Mouse (Mus musculus) megakaryocyte, embryonic 14.5 days (primary cell): ENCODE measurements at regions not wholly inside any gene's neighbourhood (a gene's known extent, or its start where the extent isn't known, plus 50 kb on each side); places are given as distances from the start of the nearest gene placed in this dataset.

Source experiments
- H3K27me3 ChIP-seq: replicated peaks from 2 replicates; pipeline ENCODE3; 2012; ENCODE audit warnings: inconsistent platforms
- H3K36me3 ChIP-seq: replicated peaks from 2 replicates; pipeline ENCODE3; 2012; ENCODE audit warnings: low read length, inconsistent platforms, mixed read lengths
- H3K4me1 ChIP-seq: 2 replicates; pipeline ENCODE4 v1.6.1; 2012; ENCODE audit warnings: inconsistent platforms
- H3K4me3 ChIP-seq: replicated peaks from 2 replicates; pipeline ENCODE3; 2012; ENCODE audit warnings: moderate library complexity, mild to moderate bottlenecking, inconsistent platforms
- H3K9me3 ChIP-seq: 2 replicates; pipeline ENCODE4 v1.6.1; 2012; ENCODE audit warnings: inconsistent platforms
- FLI1 ChIP-seq: IDR thresholded peaks from 2 replicates; pipeline ENCODE4 v1.6.1; 2012; ENCODE audit warnings: low read length, inconsistent platforms, mixed read lengths
- GATA1 ChIP-seq: IDR thresholded peaks from 3 replicates; pipeline ENCODE4 v1.6.1; 2012; ENCODE audit warnings: mixed read lengths, low read length, inconsistent platforms, borderline replicate concordance

DNA sequence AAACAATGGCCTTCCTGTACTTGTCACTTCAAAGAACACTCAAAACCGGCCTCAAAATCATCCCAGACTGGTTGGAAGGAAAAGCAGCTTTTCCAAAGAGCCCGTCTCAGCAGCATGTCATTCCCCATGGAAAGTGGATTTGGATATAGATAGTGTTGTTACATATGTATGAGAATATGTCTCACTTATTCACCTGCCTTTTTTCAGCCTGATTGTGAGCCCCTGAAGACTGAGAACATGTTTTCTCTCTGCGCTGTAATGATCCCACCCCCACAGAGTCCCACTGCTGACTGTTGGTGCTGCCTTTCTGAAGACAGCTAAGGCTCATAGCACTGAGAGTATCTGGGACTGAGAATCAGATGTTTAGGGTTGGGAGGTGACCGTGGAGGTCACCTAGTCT, 251.9 kb upstream of the G2e3 start:
- no peaks in the 10 kb centered on the region for H3K27me3 ChIP-seq
- no peaks in the 10 kb centered on the region for H3K36me3 ChIP-seq
- H3K4me1 ChIP-seq, result no peaks in the 10 kb centered on the region
- H3K9me3 ChIP-seq, result peaks cover 14% of the 10 kb centered on the region
- TF ChIP-seq FLI1 (no peak), GATA1 (no peak)
- H3K4me3 ChIP-seq, result no peak overlapping the region

DNA sequence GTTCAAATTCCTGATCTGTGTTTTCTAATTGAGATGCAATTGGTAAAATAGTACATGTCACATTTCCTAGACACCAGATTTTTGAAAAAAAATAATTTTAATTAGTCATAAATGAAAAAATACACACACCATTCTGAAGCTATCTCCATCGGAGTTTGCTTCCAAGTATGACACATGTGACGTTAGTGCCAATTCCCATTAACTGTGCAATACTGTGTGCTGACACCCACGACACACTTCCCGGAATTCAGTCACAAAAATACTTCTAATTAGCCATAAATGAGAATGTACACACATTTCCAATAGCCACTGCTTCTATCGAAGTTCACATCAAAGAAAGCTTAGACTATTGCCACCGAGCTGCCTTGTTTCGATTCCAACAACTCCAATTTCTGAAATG, 258.5 kb upstream of the G2e3 start:
- TF ChIP-seq GATA1, result no peak
- TF ChIP-seq FLI1, result no peak
- H3K27me3 ChIP-seq, result no peaks in the 10 kb centered on the region
- H3K4me3 ChIP-seq, result no peak overlapping the region
- H3K9me3 ChIP-seq, result peaks cover 6% of the 10 kb centered on the region
- no peaks in the 10 kb centered on the region for H3K4me1 ChIP-seq
- H3K36me3 ChIP-seq, result no peaks in the 10 kb centered on the region

DNA sequence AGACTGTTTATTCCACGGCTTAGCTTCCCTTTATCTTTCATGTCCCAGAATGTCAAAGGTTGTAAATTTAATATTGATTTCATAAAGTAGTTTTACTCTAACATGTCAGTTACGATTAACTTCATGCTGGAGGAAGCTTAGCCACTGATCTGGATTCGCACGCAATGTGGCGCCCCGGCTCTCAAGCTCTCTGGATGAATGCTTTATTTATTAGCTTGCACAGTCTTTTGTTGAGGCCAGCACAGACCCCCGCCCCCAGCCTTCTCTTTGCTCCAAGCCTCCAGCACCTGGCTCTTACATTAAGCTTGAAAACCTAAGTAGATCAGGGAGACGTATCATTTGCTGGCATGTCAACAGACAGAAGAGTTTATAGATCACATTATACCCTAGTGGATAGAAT, 266.1 kb upstream of the G2e3 start:
- H3K9me3 ChIP-seq, result peaks cover 19% of the 10 kb centered on the region
- no peaks in the 10 kb centered on the region for H3K27me3 ChIP-seq
- TF ChIP-seq FLI1, result no peak
- no peak for TF ChIP-seq GATA1
- H3K4me1 ChIP-seq, result no peaks in the 10 kb centered on the region
- no peaks in the 10 kb centered on the region for H3K36me3 ChIP-seq
- H3K4me3 ChIP-seq, result no peak overlapping the region

DNA sequence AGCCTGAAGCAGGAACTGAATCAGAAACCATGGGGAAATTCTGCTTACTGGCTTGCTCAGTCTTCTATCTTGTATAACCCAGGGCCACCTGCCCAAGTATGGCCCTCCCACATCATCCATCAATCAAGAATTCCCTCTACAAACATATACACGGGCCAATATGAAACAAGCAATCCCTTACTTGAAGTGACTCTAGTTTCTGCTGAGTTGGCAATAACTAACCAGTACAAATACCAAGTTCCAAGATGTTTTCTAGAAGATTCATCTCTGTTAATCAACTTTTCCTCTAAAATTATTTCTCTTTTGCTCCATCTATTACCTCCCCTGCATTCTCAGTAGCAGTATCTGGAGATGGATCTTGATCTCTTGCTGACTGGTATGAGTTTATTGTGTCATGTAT, 274.4 kb upstream of the G2e3 start:
- H3K4me1 ChIP-seq, result no peaks in the 10 kb centered on the region
- H3K9me3 ChIP-seq, result peaks cover 3% of the 10 kb centered on the region; the same call in 1 of the 2 replicates
- H3K4me3 ChIP-seq, result no peak overlapping the region
- TF ChIP-seq GATA1 (no peak), FLI1 (no peak)
- H3K36me3 ChIP-seq, result no peaks in the 10 kb centered on the region
- H3K27me3 ChIP-seq, result no peaks in the 10 kb centered on the region

DNA sequence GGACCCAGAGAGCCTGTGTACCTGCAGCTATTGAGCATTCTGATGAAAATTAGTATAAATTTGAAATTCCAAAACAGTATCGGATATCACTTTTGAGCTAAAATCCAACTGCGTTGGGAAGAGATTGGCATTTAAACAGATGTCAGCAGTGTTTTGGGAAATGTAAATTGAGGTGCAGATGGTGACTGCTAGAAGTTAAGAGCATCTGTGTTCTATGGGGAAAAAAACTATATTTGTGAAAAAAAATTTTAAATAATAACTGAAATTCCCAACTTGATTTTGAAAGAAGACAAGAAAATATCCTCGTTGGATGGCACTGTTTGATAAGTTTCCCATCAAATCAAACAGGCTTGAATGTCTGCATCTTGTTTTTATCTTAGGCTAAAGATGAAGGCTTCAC, 286.9 kb upstream of the G2e3 start:
- TF ChIP-seq FLI1 (no peak), GATA1 (no peak)
- Histone ChIP-seq H3K9me3 (peaks cover 13% of the 10 kb centered on the region), H3K27me3 (no peaks in the 10 kb centered on the region)

DNA sequence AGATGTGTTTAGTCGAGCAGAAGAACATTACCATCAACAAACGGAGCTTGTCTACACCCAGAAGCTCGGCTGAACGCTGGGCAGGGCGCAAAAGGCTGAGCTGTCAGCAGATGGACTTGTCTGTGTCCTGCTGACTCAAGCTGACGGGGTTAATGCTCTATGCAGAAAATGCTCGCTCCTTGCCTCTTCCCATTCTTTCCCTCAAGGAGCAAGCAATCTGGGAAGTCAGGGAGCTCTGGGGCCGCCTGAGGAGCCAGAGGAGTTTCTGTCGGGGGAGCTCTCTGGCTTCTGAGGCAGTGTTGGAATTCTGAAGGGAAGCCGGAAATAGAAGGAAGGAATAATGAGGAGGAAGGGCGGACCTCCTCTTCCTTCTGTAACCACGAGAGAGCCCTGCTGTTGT, 289.3 kb upstream of the G2e3 start:
- no peak for TF ChIP-seq FLI1
- no peak for TF ChIP-seq GATA1
- peaks cover 13% of the 10 kb centered on the region for H3K9me3 ChIP-seq
- no peaks in the 10 kb centered on the region for H3K27me3 ChIP-seq
- no peaks in the 10 kb centered on the region for H3K4me1 ChIP-seq
- no peaks in the 10 kb centered on the region for H3K36me3 ChIP-seq
- no peak overlapping the region for H3K4me3 ChIP-seq

More for the DNA sequence above, 286.9 kb upstream of the G2e3 start:
- Histone ChIP-seq H3K36me3 (no peaks in the 10 kb centered on the region), H3K4me3 (no peak overlapping the region), H3K4me1 (no peaks in the 10 kb centered on the region)

DNA sequence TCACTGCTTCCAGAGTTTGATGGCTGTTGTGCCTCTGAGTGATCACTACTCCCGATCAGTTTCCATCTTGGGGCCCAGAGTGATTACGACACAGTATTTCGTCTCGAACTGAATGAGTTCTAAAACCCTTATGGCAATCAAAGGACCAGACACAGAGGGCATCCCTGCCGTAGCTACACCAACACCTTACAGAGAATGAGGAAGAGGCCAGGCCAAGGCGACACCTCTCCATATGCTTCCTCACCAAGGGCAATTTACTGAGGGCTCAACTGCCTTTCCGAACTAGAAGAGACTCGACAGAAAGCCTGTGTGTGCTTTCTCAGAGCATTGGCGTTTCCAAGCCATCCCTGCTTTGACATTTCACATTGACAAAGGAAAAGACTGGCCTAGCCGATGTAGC, 289.8 kb upstream of the G2e3 start:
- H3K4me3 ChIP-seq, result no peak overlapping the region
- H3K27me3 ChIP-seq, result no peaks in the 10 kb centered on the region
- H3K36me3 ChIP-seq, result no peaks in the 10 kb centered on the region
- no peaks in the 10 kb centered on the region for H3K4me1 ChIP-seq
- peaks cover 13% of the 10 kb centered on the region for H3K9me3 ChIP-seq
- no peak for TF ChIP-seq FLI1
- TF ChIP-seq GATA1, result no peak

DNA sequence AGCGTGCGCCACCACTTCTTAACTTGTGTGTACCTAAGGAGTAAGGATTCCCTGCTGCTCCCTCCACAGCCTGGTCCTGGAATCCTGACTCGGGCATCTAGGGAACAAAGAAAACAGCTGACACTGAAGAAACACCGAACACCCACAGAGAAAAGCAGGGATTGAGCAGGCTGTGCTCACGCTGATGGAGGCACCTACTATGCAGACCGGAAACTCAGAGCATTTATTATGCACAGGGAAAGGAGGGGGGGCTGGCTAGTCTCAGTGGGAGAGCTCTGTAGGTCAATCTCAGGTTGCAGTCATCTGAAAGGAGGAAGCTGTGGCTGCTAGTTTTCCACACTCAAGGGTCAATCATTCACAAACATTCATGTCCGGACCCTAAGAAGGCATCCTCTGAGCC, 300.7 kb upstream of the G2e3 start:
- Histone ChIP-seq H3K36me3 (no peaks in the 10 kb centered on the region), H3K4me1 (no peaks in the 10 kb centered on the region), H3K4me3 (no peak overlapping the region), H3K27me3 (no peaks in the 10 kb centered on the region), H3K9me3 (peaks cover 20% of the 10 kb centered on the region; the same call in 1 of the 2 replicates)
- no peak for TF ChIP-seq FLI1
- TF ChIP-seq GATA1, result no peak

DNA sequence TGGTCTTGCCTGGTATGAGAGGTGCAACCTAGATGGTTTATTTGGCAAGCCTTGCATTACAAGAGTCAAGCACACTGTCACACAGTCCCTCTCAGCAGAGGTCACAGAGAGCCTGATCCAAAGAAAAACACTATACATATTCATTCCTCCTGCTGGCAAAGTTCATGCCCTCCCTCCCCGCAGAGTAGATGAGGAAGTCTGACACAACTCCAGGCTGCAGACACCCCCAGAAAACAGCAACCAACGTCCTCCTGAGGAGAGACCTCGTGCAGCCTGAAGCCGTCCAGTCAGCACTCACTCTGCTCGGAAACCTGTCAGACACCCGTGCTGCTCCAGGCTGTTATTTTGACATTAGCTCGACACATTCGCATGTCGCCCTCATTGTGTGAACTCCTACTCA, 302.4 kb upstream of the G2e3 start:
- TF ChIP-seq FLI1 (no peak), GATA1 (no peak)
- H3K9me3 ChIP-seq, result peaks cover 16% of the 10 kb centered on the region
- H3K36me3 ChIP-seq, result no peaks in the 10 kb centered on the region
- H3K27me3 ChIP-seq, result no peaks in the 10 kb centered on the region
- no peaks in the 10 kb centered on the region for H3K4me1 ChIP-seq
- H3K4me3 ChIP-seq, result no peak overlapping the region

DNA sequence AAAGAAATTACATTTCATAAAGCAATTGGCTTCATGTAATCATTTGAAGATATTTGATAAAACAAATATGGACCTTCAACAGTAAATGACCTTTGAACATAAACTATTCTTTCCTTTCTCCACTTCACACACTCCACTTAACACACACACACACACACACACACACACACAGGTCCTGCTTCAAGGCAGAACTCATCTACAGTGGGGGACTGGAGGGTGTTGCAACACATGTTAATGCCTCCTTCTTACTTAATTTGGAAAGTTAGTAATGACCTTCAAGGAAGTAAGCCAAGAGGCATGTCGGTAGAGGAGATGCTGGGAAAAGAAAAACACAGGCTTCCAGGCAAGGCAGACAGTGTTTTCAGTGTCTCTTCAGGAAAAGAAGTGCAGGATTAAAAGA, 302.8 kb upstream of the G2e3 start:
- Histone ChIP-seq H3K36me3 (no peaks in the 10 kb centered on the region), H3K4me1 (no peaks in the 10 kb centered on the region), H3K4me3 (no peak overlapping the region), H3K9me3 (peaks cover 16% of the 10 kb centered on the region), H3K27me3 (no peaks in the 10 kb centered on the region)
- TF ChIP-seq FLI1 (no peak), GATA1 (no peak)

DNA sequence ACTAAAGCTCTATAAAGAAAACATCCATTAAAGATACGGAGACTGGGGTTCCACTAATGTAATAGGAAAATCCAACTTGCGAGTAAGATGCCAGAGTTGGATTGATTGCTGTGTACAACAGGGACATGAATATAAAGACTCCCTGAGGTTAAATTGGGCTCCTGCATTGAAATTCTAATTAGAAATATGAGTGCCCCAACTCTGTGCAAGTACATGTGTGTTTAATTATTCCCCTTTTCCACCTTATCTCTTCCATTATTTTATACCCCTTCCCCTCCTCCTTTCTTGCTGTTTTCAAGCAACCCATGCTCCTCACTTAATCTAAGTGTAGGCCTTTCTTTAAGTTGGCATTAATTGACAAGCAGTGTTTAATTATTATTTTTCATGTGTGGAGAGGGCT, 315.7 kb upstream of the G2e3 start:
- Histone ChIP-seq H3K9me3 (no peaks in the 10 kb centered on the region), H3K4me3 (no peak overlapping the region), H3K36me3 (no peaks in the 10 kb centered on the region), H3K4me1 (no peaks in the 10 kb centered on the region), H3K27me3 (no peaks in the 10 kb centered on the region)
- TF ChIP-seq FLI1 (no peak), GATA1 (no peak)
